Mouse (Mus musculus): Measurements from ENCODE around the gene Ech1.

DNA sequence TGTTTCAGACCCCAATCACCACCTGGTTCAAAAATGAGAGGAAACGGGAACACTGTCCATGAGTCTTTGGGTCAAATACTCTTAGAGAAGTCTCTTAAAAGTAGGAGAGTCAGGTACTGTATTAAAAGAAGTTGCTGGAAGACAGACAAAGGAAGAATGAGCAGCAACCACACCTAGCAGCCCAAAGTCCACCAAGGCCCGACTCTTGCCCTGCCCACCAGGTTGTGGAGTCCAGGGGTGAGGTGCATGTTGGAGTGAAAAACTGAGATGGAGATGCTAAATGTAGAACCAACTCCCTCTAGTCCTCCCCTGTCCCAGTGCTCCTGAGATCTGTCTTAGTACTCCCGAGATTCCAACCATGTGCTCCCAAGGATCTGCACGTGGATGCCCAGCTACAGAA, 25.6 kb downstream of the Ech1 start:
- TF ChIP-seq POLR2A (IDR thresholded peaks at IDR 0.05; ENCODE audit: borderline replicate concordance, low read depth, low read length): no peak
- TF ChIP-seq CTCF (IDR thresholded peaks at IDR 0.05; ENCODE audit: low read depth, low read length): no peak
